Mouse (Mus musculus) kidney, embryonic 16.5 days (tissue): ENCODE measurements around the gene Tmem253. TPM values are rescaled to one million over a fixed set of nuclear protein-coding genes. Genes with fewer than 3 reads are reported as not detected.

ENCODE experiments used
- ATAC-seq: fragments of 200-750 bp; cut with Nextera tagmentation; 2 replicates; pipeline ENCODE4 v1.8.0; 2017; ENCODE audit warnings: moderate TSS enrichment; ENCODE audit not compliant: low FRiP score, low TSS enrichment
- H3K27ac ChIP-seq: fragments of 300-500 bp; sonication (generic); 2 replicates; pipeline ENCODE4 v1.5.1; 2014; ENCODE audit warnings: low read length
- H3K27me3 ChIP-seq: fragments of 300-500 bp; sonication (generic); 2 replicates; pipeline ENCODE4 v1.6.1; 2014; ENCODE audit warnings: low read length, control low read depth, mixed read lengths; ENCODE audit not compliant: insufficient read depth
- H3K36me3 ChIP-seq: fragments of 300-500 bp; sonication (generic); 2 replicates; pipeline ENCODE4 v1.6.1; 2014; ENCODE audit warnings: low read length, control low read depth, mixed read lengths; ENCODE audit not compliant: insufficient read depth
- H3K4me1 ChIP-seq: fragments of 300-500 bp; sonication (generic); 2 replicates; pipeline ENCODE4 v1.6.1; 2014; ENCODE audit warnings: low read length, control low read depth, mixed read lengths; ENCODE audit not compliant: insufficient read depth
- H3K4me2 ChIP-seq: fragments of 300-500 bp; sonication (generic); replicated peaks from 2 replicates; pipeline ENCODE4 v1.6.1; 2014; ENCODE audit warnings: low read depth, low read length
- H3K4me3 ChIP-seq: fragments of 300-500 bp; sonication (generic); 2 replicates; pipeline ENCODE4 v1.5.1; 2014; ENCODE audit warnings: mild to moderate bottlenecking, low read length
- H3K9ac ChIP-seq: fragments of 300-500 bp; sonication (generic); replicated peaks from 2 replicates; pipeline ENCODE4 v1.6.1; 2014; ENCODE audit warnings: low read length
- H3K9me3 ChIP-seq: fragments of 300-500 bp; sonication (generic); 2 replicates; pipeline ENCODE4 v1.6.1; 2016; ENCODE audit warnings: low read length, control low read depth
- WGBS: fragments of 180-500 bp; shearing (Covaris S2); extraction: QIAGEN DNeasy Blood & Tissue Kit; methylation state at CpG from one replicate; pipeline ENCODE4 v1.1.7; 2014; 5-methylcytosine and 5-hydroxymethylcytosine counted together
- polyA plus RNA-seq: library from polyadenylated mRNA; unstranded; fragments of >200 nt; fragmentation: Nextera tagmentation; extraction: Ambion mirVana; gene quantifications from 2 replicates; pipeline ENCODE4 v1.2.1, GENCODE M21; 2015

The Tmem253 gene
- polyA plus RNA-seq, 1 experiment from 2014 or later: 1.0 TPM

GRCm38 (mm10) chr14:52006241-52006640, 9.2 kb upstream of the Tmem253 start:
- ATAC-seq: no peak
- Histone ChIP-seq H3K4me1 (peaks cover 36% of the 10 kb centered on the region), H3K4me3 (no peak overlapping the region), H3K36me3 (peaks cover 68% of the 10 kb centered on the region), H3K27me3 (no peaks in the 10 kb centered on the region), H3K4me2 (no peak overlapping the region), H3K9me3 (no peaks in the 10 kb centered on the region), H3K27ac (no peak overlapping the region), H3K9ac (no peak overlapping the region)
- 80% methylated on average over 8 of the region's 8 CpGs for WGBS

GRCm38 (mm10) chr14:52006771-52007170, 8.7 kb upstream of the Tmem253 start:
- 93% methylated on average over 23 of the region's 23 CpGs for WGBS
- Histone ChIP-seq H3K4me1 (peaks cover 41% of the 10 kb centered on the region), H3K4me2 (no peak overlapping the region), H3K9ac (no peak overlapping the region), H3K27me3 (no peaks in the 10 kb centered on the region), H3K27ac (no peak overlapping the region), H3K36me3 (peaks cover 64% of the 10 kb centered on the region), H3K9me3 (no peaks in the 10 kb centered on the region), H3K4me3 (no peak overlapping the region)
- ATAC-seq: no peak

GRCm38 (mm10) chr14:52008321-52009203, 6.9 kb upstream of the Tmem253 start:
- WGBS: 53% methylated on average over 38 of the region's 38 CpGs
- H3K4me1 ChIP-seq: peaks cover 55% of the 10 kb centered on the region

GRCm38 (mm10) chr14:52009361-52009760, 6.1 kb upstream of the Tmem253 start:
- peak overlapping the region; percentile 10; the same call in 1 of the 2 replicates for H3K4me3 ChIP-seq
- peak overlapping the region; percentile 29 for H3K4me2 ChIP-seq
- WGBS: 60% methylated on average over 26 of the region's 26 CpGs
- ATAC-seq: no peak
- H3K9me3 ChIP-seq: no peaks in the 10 kb centered on the region
- 0 out of 2 replicates have a peak overlapping the region, but pooled peaks have one; percentile 17 for H3K27ac ChIP-seq
- H3K9ac ChIP-seq: 0 out of 2 replicates have a peak overlapping the region, but pooled peaks have one; percentile 14
- H3K36me3 ChIP-seq: peaks cover 40% of the 10 kb centered on the region
- H3K27me3 ChIP-seq: no peaks in the 10 kb centered on the region
- peaks cover 55% of the 10 kb centered on the region for H3K4me1 ChIP-seq

More at GRCm38 (mm10) chr14:52008321-52009203, 6.9 kb upstream of the Tmem253 start:
- Histone ChIP-seq H3K9me3 (no peaks in the 10 kb centered on the region), H3K36me3 (peaks cover 47% of the 10 kb centered on the region), H3K9ac (no peak overlapping the region), H3K4me3 (peak overlapping the region; percentile 10; the same call in 1 of the 2 replicates), H3K27me3 (no peaks in the 10 kb centered on the region), H3K27ac (0 out of 2 replicates have a peak overlapping the region, but pooled peaks have one; percentile 17), H3K4me2 (peak overlapping the region; percentile 29)
- peak; percentile 50 for ATAC-seq

- Histone ChIP-seq H3K4me2 (peak overlapping the region; percentile 37), H3K4me3 (peak overlapping the region; percentile 14), H3K9me3 (no peaks in the 10 kb centered on the region), H3K9ac (no peak overlapping the region), H3K27me3 (no peaks in the 10 kb centered on the region), H3K36me3 (peaks cover 38% of the 10 kb centered on the region), H3K4me1 (peaks cover 55% of the 10 kb centered on the region), H3K27ac (peak overlapping the region; percentile 72)
- no peak for ATAC-seq
- 65% methylated on average over 6 of the region's 6 CpGs for WGBS
Measured at GRCm38 (mm10) chr14:52009841-52010240, 5.6 kb upstream of the Tmem253 start.

- 2% methylated on average over 9 of the region's 9 CpGs for WGBS
- Histone ChIP-seq H3K36me3 (peaks cover 31% of the 10 kb centered on the region), H3K4me3 (peak overlapping the region; percentile 14), H3K4me1 (peaks cover 61% of the 10 kb centered on the region), H3K27me3 (no peaks in the 10 kb centered on the region), H3K27ac (peak overlapping the region; percentile 72), H3K9ac (peak overlapping the region; percentile 1), H3K9me3 (no peaks in the 10 kb centered on the region), H3K4me2 (peak overlapping the region; percentile 37)
- peak; percentile 72 for ATAC-seq
Measured at GRCm38 (mm10) chr14:52010446-52011111, 4.9 kb upstream of the Tmem253 start.

GRCm38 (mm10) chr14:52011683-52012082, 3.8 kb upstream of the Tmem253 start:
- H3K4me1 ChIP-seq: peaks cover 64% of the 10 kb centered on the region
- no peaks in the 10 kb centered on the region for H3K27me3 ChIP-seq
- no peak overlapping the region for H3K4me2 ChIP-seq
- ATAC-seq: no peak
- no peak overlapping the region for H3K9ac ChIP-seq
- no peaks in the 10 kb centered on the region for H3K9me3 ChIP-seq
- H3K27ac ChIP-seq: peak overlapping the region; percentile 72
- WGBS: 59% methylated on average over 1 of the region's 1 CpGs
- H3K36me3 ChIP-seq: peaks cover 22% of the 10 kb centered on the region
- H3K4me3 ChIP-seq: no peak overlapping the region

- H3K4me2 ChIP-seq: no peak overlapping the region
- H3K4me1 ChIP-seq: peaks cover 68% of the 10 kb centered on the region
- 75% methylated on average over 4 of the region's 4 CpGs for WGBS
- H3K9me3 ChIP-seq: no peaks in the 10 kb centered on the region
- H3K9ac ChIP-seq: no peak overlapping the region; the same call in 1 of the 2 replicates
- ATAC-seq: no peak
- no peak overlapping the region for H3K4me3 ChIP-seq
- H3K27me3 ChIP-seq: no peaks in the 10 kb centered on the region
- no peak overlapping the region for H3K27ac ChIP-seq
- peaks cover 18% of the 10 kb centered on the region for H3K36me3 ChIP-seq
Measured at GRCm38 (mm10) chr14:52012085-52012484, 3.4 kb upstream of the Tmem253 start.

- no peak for ATAC-seq
- H3K9me3 ChIP-seq: no peaks in the 10 kb centered on the region
- WGBS: 67% methylated on average over 5 of the region's 5 CpGs
- H3K27me3 ChIP-seq: no peaks in the 10 kb centered on the region
- H3K36me3 ChIP-seq: peaks cover 14% of the 10 kb centered on the region
- no peak overlapping the region for H3K4me3 ChIP-seq
- H3K4me2 ChIP-seq: no peak overlapping the region; the same call in 1 of the 2 replicates
- peaks cover 73% of the 10 kb centered on the region for H3K4me1 ChIP-seq
- peak overlapping the region; percentile 96 for H3K27ac ChIP-seq
- no peak overlapping the region; the same call in 1 of the 2 replicates for H3K9ac ChIP-seq
Measured at GRCm38 (mm10) chr14:52012553-52012952, 2.9 kb upstream of the Tmem253 start.
